Mouse (Mus musculus) frontal cortex, adult (tissue): ENCODE measurements at regions not wholly inside any gene's neighbourhood (a gene's known extent, or its start where the extent isn't known, plus 50 kb on each side); places are given as distances from the start of the nearest gene placed in this dataset.
"Not testable (repeated sequence)": the region's sequence is repeated elsewhere in the genome, so short reads cannot be mapped to it uniquely, and the experiment has no call there.

Experiments
- ATAC-seq: cut with Nextera tagmentation; 2 replicates; pipeline ENCODE4 v1.9.2; 2017; ENCODE audit warnings: mild to moderate bottlenecking, moderate library complexity, mixed read lengths; ENCODE audit not compliant: low TSS enrichment

- ATAC-seq = no peak
Observed at GRCm38 (mm10) chr9:27453476-27453875, 56.9 kb downstream of the Spata19 start.

- peak; percentile 97 for ATAC-seq
Observed at GRCm38 (mm10) chr9:27453924-27454652, 57.5 kb downstream of the Spata19 start.

GRCm38 (mm10) chr9:27458335-27459040, 61.9 kb downstream of the Spata19 start:
- ATAC-seq = no peak

GRCm38 (mm10) chr9:27461029-27461428, 64.4 kb downstream of the Spata19 start:
- peak; percentile 52; the same call in 1 of the 2 replicates for ATAC-seq

- peak; percentile 62; the same call in 1 of the 2 replicates for ATAC-seq
Observed at GRCm38 (mm10) chr9:27464006-27464405, 67.4 kb downstream of the Spata19 start.

GRCm38 (mm10) chr9:27475468-27475867, 78.9 kb downstream of the Spata19 start:
- peak; percentile 90 for ATAC-seq

GRCm38 (mm10) chr9:27476636-27477035, 80.0 kb downstream of the Spata19 start:
- no peak for ATAC-seq

GRCm38 (mm10) chr9:27477079-27477687, 80.6 kb downstream of the Spata19 start:
- no peak for ATAC-seq

- no peak for ATAC-seq
Observed at GRCm38 (mm10) chr9:27478346-27478745, 81.7 kb downstream of the Spata19 start.

GRCm38 (mm10) chr9:27501816-27502215, 105.2 kb downstream of the Spata19 start:
- peak; percentile 72 for ATAC-seq

- no peak for ATAC-seq
Observed at GRCm38 (mm10) chr9:27509157-27509556, 112.6 kb downstream of the Spata19 start.

GRCm38 (mm10) chr9:27509711-27510110, 113.1 kb downstream of the Spata19 start:
- ATAC-seq = peak; percentile 79

- ATAC-seq = peak; percentile 78
Observed at GRCm38 (mm10) chr9:27511161-27511560, 114.6 kb downstream of the Spata19 start.

GRCm38 (mm10) chr9:27515427-27516110, 119.0 kb downstream of the Spata19 start:
- peak; percentile 81 for ATAC-seq

GRCm38 (mm10) chr9:27518031-27518430, 121.4 kb downstream of the Spata19 start:
- ATAC-seq = peak; percentile 63; the same call in 1 of the 2 replicates

GRCm38 (mm10) chr9:27519711-27520110, 123.1 kb downstream of the Spata19 start:
- no peak for ATAC-seq

GRCm38 (mm10) chr9:27521181-27521580, 124.6 kb downstream of the Spata19 start:
- ATAC-seq = no peak

- no peak for ATAC-seq
Observed at GRCm38 (mm10) chr9:27526681-27527080, 130.1 kb downstream of the Spata19 start.

GRCm38 (mm10) chr9:27538480-27538879, 141.9 kb downstream of the Spata19 start:
- no peak for ATAC-seq

- ATAC-seq = no peak
Observed at GRCm38 (mm10) chr9:27541585-27542151, 145.1 kb downstream of the Spata19 start.

- ATAC-seq = not testable (repeated sequence)
Observed at GRCm38 (mm10) chr9:27554697-27555096, 158.1 kb downstream of the Spata19 start.
